Mouse (Mus musculus) liver, embryonic 14.5 days (tissue): ENCODE data around the gene Prkcq.

Source experiments
- CTCF ChIP-seq: IDR thresholded peaks from 2 replicates; pipeline ENCODE4 v1.5.1; 2016; ENCODE audit warnings: antibody characterized with exemption, low read depth, control low read depth
- EP300 ChIP-seq: IDR thresholded peaks from 2 replicates; pipeline ENCODE4 v1.6.1; 2016; ENCODE audit warnings: antibody characterized with exemption, low read depth

DNA sequence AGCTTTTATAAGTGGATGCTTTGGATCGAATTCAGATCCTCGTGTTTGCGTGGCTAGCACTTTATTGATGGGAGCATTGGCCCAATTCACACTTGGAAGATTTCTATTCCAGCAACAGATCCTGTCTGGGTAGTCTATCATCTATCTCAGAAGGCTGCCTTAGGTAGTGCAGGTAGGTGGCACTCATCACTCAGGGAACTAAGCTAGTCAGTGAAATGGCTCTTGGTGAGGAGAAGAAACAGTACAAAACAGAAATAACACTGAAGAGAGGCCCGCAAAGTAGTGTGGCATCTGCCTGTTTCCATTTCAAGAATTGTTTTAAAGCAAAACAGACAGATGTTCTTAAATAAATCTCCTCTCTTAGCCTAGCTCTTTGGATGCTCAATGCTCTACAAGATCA lies 10.6 kb upstream of the Prkcq start:
- no peak for TF ChIP-seq CTCF
- no peak for TF ChIP-seq EP300
